8 mouse cellular contexts compared by ENCODE assay signal in genomic region chr5:139325395-139325966, GRCm38 (mm10). TPM values are rescaled to one million over a fixed set of nuclear protein-coding genes. Genes with fewer than 3 reads are reported as not detected.
DNase-seq lines count a peak whose midpoint lies in the region; ATAC-seq and TF ChIP-seq lines count a peak whose summit lies in the region.

Gene Adap1, minus strand, starts transcription at chr5:139325622.

- H3K9me3 ChIP-seq in embryonic facial prominence, embryonic 10.5 days, result no peaks in the 10 kb centered on the region
- no peaks in the 10 kb centered on the region for H3K9me3 ChIP-seq in heart, embryonic 12.5 days (replicated peaks)
- no peaks in the 10 kb centered on the region for H3K9me3 ChIP-seq in liver, embryonic 13.5 days (replicated peaks)
- H3K9me3 ChIP-seq in neural tube, embryonic 11.5 days (ENCODE audit: control insufficient read depth, low read length), result no peaks in the 10 kb centered on the region

- peak within 1 kb of the TSS; percentile 75 for H3K4me3 ChIP-seq in embryonic facial prominence, embryonic 10.5 days
- H3K4me3 ChIP-seq in heart, embryonic 12.5 days, result peak within 1 kb of the TSS; percentile 74
- peak within 1 kb of the TSS; percentile 70 for H3K4me3 ChIP-seq in liver, embryonic 13.5 days (replicated peaks)
- peak within 1 kb of the TSS; percentile 63 for H3K4me3 ChIP-seq in neural tube, embryonic 11.5 days (ENCODE audit: low read depth, low read length)
- H3K4me3 ChIP-seq in thymus, adult 2 months (ENCODE audit: control insufficient read depth, insufficient read depth, low read length), result peak within 1 kb of the TSS; percentile 40

- H3K36me3 ChIP-seq in embryonic facial prominence, embryonic 10.5 days (replicated peaks), result no peaks in the 10 kb centered on the region
- H3K36me3 ChIP-seq in heart, embryonic 12.5 days, result no peaks in the 10 kb centered on the region
- H3K36me3 ChIP-seq in liver, embryonic 13.5 days, result no peaks in the 10 kb centered on the region
- H3K36me3 ChIP-seq in neural tube, embryonic 11.5 days (ENCODE audit: control insufficient read depth, insufficient read depth, low read length), result no peaks in the 10 kb centered on the region
- H3K36me3 ChIP-seq in thymus, adult 2 months (ENCODE audit: control insufficient read depth, insufficient read depth, low read length), result no peaks in the 10 kb centered on the region

- H3K9ac ChIP-seq in heart, embryonic 12.5 days, result peak within 1 kb of the TSS; percentile 80
- peak within 1 kb of the TSS; percentile 77 for H3K9ac ChIP-seq in liver, embryonic 13.5 days
- H3K9ac ChIP-seq in neural tube, embryonic 11.5 days (ENCODE audit: low read length), result peak within 1 kb of the TSS; percentile 67

- DNase-seq in urinary bladder, adult 18-20 months (ENCODE audit: low spot score in 2 of 2), result peak; percentile 22 to 60
- DNase-seq in urinary bladder, postnatal 10 days (ENCODE audit: low spot score), result no peak
- DNase-seq in embryonic facial prominence, embryonic 10.5 days (ENCODE audit: low spot score), result peak; percentile 67
- peak; percentile 55 to 80 for DNase-seq in kidney, postnatal 25 days
- DNase-seq in liver, embryonic 13.5 days, result peak; percentile 47
- peak; percentile 66 for DNase-seq in neural tube, embryonic 11.5 days (ENCODE audit: low spot score)
- DNase-seq in thymus, adult 2 months, result peak; percentile 63

- WGBS in embryonic facial prominence, embryonic 10.5 days, result 4% methylated on average over 61 of the region's 61 CpGs
- 3% methylated on average over 61 of the region's 61 CpGs for WGBS in heart, embryonic 12.5 days
- WGBS in liver, embryonic 13.5 days (ENCODE audit: insufficient replicate concordance), result under 1% methylated on average over 49 of the region's 61 CpGs
- WGBS in neural tube, embryonic 11.5 days, result 3% methylated on average over 50 of the region's 61 CpGs
- 3% methylated on average over 61 of the region's 61 CpGs for WGBS in thymus, adult 2 months

- ATAC-seq in heart, embryonic 12.5 days (ENCODE audit: insufficient number of reproducible peaks, low FRiP score), result peak; percentile 67
- ATAC-seq in liver, embryonic 13.5 days (ENCODE audit: low read depth), result peak; percentile 69
- ATAC-seq in neural tube, embryonic 11.5 days (ENCODE audit: insufficient read depth, low FRiP score, low TSS enrichment), result peak; percentile 77

- peak within 1 kb of the TSS; percentile 99 for H3K4me2 ChIP-seq in heart, embryonic 12.5 days
- H3K4me2 ChIP-seq in liver, embryonic 13.5 days, result peak within 1 kb of the TSS; percentile 96
- H3K4me2 ChIP-seq in neural tube, embryonic 11.5 days (ENCODE audit: low read depth), result peak within 1 kb of the TSS; percentile 99

- peak; percentile 73 for TF ChIP-seq CTCF in thymus, adult 2 months (IDR thresholded peaks at IDR 0.05; ENCODE audit: borderline replicate concordance, control insufficient read depth, extremely low read depth, insufficient read depth, low read length, poor library complexity)

- peaks cover 24% of the 10 kb centered on the region for H3K4me1 ChIP-seq in embryonic facial prominence, embryonic 10.5 days
- peaks cover 21% of the 10 kb centered on the region for H3K4me1 ChIP-seq in heart, embryonic 12.5 days (replicated peaks)
- H3K4me1 ChIP-seq in liver, embryonic 13.5 days (replicated peaks), result peaks cover 45% of the 10 kb centered on the region
- H3K4me1 ChIP-seq in neural tube, embryonic 11.5 days (ENCODE audit: control insufficient read depth, insufficient read depth, low read length), result peaks cover 4% of the 10 kb centered on the region; the same call in 1 of the 2 replicates
- peaks cover 8% of the 10 kb centered on the region; the same call in 1 of the 2 replicates for H3K4me1 ChIP-seq in thymus, adult 2 months (replicated peaks; ENCODE audit: control insufficient read depth, insufficient read depth, low read length)

- peaks cover 64% of the 10 kb centered on the region for H3K27me3 ChIP-seq in embryonic facial prominence, embryonic 10.5 days (replicated peaks; ENCODE audit: low read depth, poor library complexity, severe bottlenecking)
- peaks cover 78% of the 10 kb centered on the region for H3K27me3 ChIP-seq in heart, embryonic 12.5 days (replicated peaks)
- peaks cover 29% of the 10 kb centered on the region for H3K27me3 ChIP-seq in liver, embryonic 13.5 days
- peaks cover 34% of the 10 kb centered on the region for H3K27me3 ChIP-seq in neural tube, embryonic 11.5 days (ENCODE audit: control insufficient read depth, insufficient read depth, low read length)
- no peaks in the 10 kb centered on the region for H3K27me3 ChIP-seq in thymus, adult 2 months (ENCODE audit: control insufficient read depth, insufficient read depth, low read length)

- no peak for TF ChIP-seq POLR2A in thymus, adult 2 months (IDR thresholded peaks at IDR 0.05; ENCODE audit: control insufficient read depth, extremely low read depth, insufficient read depth, low read length, poor library complexity)

- peak within 1 kb of the TSS; percentile 54 for H3K27ac ChIP-seq in embryonic facial prominence, embryonic 10.5 days (replicated peaks)
- H3K27ac ChIP-seq in heart, embryonic 12.5 days (ENCODE audit: poor library complexity, severe bottlenecking), result no peak within 1 kb of the TSS
- H3K27ac ChIP-seq in liver, embryonic 13.5 days, result peak within 1 kb of the TSS; percentile 61
- 0 out of 2 replicates have a peak within 1 kb of the TSS, but pooled peaks have one; percentile 8 for H3K27ac ChIP-seq in neural tube, embryonic 11.5 days (ENCODE audit: low read depth, low read length)
- H3K27ac ChIP-seq in thymus, adult 2 months (ENCODE audit: control insufficient read depth, insufficient read depth, low read length), result no peak within 1 kb of the TSS

RNA-seq across cellular contexts. Expression of gene Adap1, which starts in this region (rescaled TPM):
- polyA plus RNA-seq in embryonic facial prominence, embryonic 10.5 days (2016; fragmentation: Nextera tagmentation; extraction: Ambion mirVana), result 0.51 and 0.54 TPM in 2 replicates
- polyA plus RNA-seq in heart, embryonic 12.5 days (2016; fragmentation: Nextera tagmentation; extraction: Ambion mirVana), result 1.1 and 2.1 TPM in 2 replicates
- 2.6 and 3.3 TPM in 2 replicates for polyA plus RNA-seq in liver, embryonic 13.5 days (2015; fragmentation: Nextera tagmentation; extraction: Ambion mirVana)
- 7.7 and 8.4 TPM in 2 replicates for polyA plus RNA-seq in neural tube, embryonic 11.5 days (2014; fragmentation: Nextera tagmentation; extraction: Ambion mirVana)
- 13.1 and 15.5 TPM in 2 replicates for polyA plus RNA-seq in thymus, adult 2 months (2012; rRNA removed)

Comparison
In these comparisons a context has a peak if more than half of its experiments do, and no peak if none do; other contexts are left out.
1. Peak in DNase-seq, H3K4me3 ChIP-seq and H3K27ac ChIP-seq in embryonic facial prominence, embryonic 10.5 days; RNA of the gene not detected or under 1 TPM.
2. H3K27ac ChIP-seq: peak in liver, embryonic 13.5 days (single experiment) and neural tube, embryonic 11.5 days (single experiment); none in heart, embryonic 12.5 days (single experiment) and thymus, adult 2 months (single experiment).
3. Peak in every context shown above with its lines, with median percentiles within 50 percentile points of each other: H3K4me3 ChIP-seq, ATAC-seq, H3K4me2 ChIP-seq and H3K9ac ChIP-seq.